Mouse (Mus musculus) kidney, adult 2 months (tissue): ENCODE measurements around the gene Sema3b.

Experiments used
- CTCF ChIP-seq: fragments of 200-500 bp; conservative IDR thresholded peaks from 2 replicates; pipeline ENCODE4 v1.5.1; 2011; ENCODE audit warnings: low read depth, mild to moderate bottlenecking, control low read depth, low read length, moderate library complexity, mixed read lengths; ENCODE audit not compliant: insufficient read depth, insufficient read length
- POLR2A ChIP-seq: fragments of 200-500 bp; IDR thresholded peaks from one replicate; pipeline ENCODE4 v1.6.1; 2011; ENCODE audit warnings: low read depth, low read length, control low read depth

DNA sequence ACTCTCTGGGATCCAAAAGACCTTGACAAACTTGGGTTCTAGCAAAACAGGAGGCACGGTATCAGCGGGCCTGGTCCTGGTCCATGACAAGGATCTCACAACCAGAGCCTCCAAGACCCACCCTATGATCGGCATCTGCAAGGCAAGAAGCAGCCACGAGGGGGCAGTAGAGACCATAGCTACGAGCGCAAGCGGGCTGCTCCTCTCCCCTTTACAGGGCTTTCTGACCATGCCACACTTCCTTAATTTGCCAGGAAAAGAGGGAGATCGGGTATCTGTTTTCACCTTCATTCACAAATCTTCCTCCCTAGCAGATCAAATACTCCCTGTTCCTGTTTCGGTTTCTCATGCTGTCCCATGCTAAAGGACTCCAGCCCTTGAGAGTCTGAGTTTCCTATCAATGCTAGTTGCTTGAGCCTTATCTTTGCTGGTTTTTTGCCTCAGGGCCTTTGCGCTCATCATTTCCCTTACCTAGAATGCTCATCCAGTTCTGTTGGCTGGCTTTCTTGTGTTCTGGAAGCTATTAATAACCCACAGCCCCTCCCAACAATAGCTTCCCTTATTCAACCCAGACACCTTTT is 6.9 kb downstream of the Sema3b start:
- TF ChIP-seq CTCF (peak; percentile 98), POLR2A (no peak)
